Mouse (Mus musculus) cerebellum, adult 2 months (tissue): ENCODE results near the gene Gpr180.

Experiments
- CTCF ChIP-seq: fragments of 200-500 bp; IDR thresholded peaks from 2 replicates; pipeline ENCODE4 v1.5.1; 2011; ENCODE audit warnings: low read depth, mild to moderate bottlenecking, control low read depth, low read length, moderate library complexity, borderline replicate concordance; ENCODE audit not compliant: insufficient read depth
- POLR2A ChIP-seq: fragments of 200-500 bp; IDR thresholded peaks from 2 replicates; pipeline ENCODE4 v1.6.1; 2011; ENCODE audit warnings: low read length, control low read depth, borderline replicate concordance; ENCODE audit not compliant: insufficient read depth

DNA sequence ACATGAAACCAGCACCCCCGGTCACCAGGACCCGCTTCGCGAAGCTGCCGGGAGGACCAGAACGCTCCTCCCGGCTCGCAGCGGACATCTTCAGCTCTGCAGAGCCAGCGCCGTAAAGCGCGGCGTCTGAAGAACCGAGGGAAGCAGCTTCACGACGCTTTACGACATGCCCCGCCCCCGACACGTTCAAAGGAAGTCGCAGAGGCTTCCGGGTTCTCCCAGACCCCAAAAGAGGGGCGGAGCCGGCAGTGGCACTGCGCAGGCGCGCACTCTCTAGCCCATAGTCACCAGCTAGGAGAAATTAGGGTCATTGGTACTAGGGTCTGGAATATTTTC lies 4.3 kb upstream of the Gpr180 start, which contains the start of gene Tgds:
- TF ChIP-seq POLR2A (peak; percentile 99), CTCF (no peak)
